Mouse (Mus musculus): ENCODE results near the gene Hba-x.
"Not testable (repeated sequence)": the region's sequence is repeated elsewhere in the genome, so short reads cannot be mapped to it uniquely, and the experiment has no call there.

DNA sequence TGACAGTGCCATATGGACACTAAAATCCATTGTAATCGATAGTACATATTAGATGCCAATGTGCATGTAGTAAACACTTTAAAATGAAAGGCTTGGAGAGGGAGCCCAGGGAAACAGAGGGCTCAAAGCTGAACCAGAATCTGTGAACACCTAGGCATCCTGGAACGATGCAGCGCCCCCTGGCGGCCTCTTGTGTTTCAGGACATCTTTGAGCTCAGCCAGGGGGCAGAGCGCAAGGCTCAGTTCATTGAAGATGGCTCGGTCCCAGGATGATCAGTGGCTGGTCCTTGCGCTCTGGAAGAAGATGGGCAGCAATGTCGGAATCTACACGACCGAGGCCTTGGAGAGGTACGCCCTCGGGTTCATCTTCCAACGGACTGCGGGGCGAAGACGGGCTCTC lies 23.7 kb downstream of the Hba-x start, which contains the start of gene Hbq1a:
- not testable (repeated sequence) for TF ChIP-seq GATA1 (IDR thresholded peaks at IDR 0.05; ENCODE audit: borderline replicate concordance, low read length); FLI1 (IDR thresholded peaks at IDR 0.05; ENCODE audit: low read length)

Data from megakaryocyte, embryonic 14.5 days (primary cell).